Mouse (Mus musculus) mature B cell (primary cell): ENCODE results near the gene AB124611.
"Not testable (repeated sequence)": the region's sequence is repeated elsewhere in the genome, so short reads cannot be mapped to it uniquely, and the experiment has no call there.

Source experiments
- in situ Hi-C: fragments of 300-500 bp; cut with MboI; formaldehyde crosslinking; loops from 2 replicates; pipeline ENCODE4 v1.14.3; 2019

Gene AB124611

GRCm38 (mm10) chr9:21565004-21565586, 39.1 kb downstream of the AB124611 start:
- in situ Hi-C loops = no loop called here

- in situ Hi-C loops = no loop called here
These were observed 40.6 kb downstream of the AB124611 start for GRCm38 (mm10) chr9:21566538-21566937.

GRCm38 (mm10) chr9:21567051-21567450, 41.1 kb downstream of the AB124611 start:
- in situ Hi-C loops = no loop called here

- in situ Hi-C loops = no loop called here
These were observed 42.8 kb downstream of the AB124611 start for GRCm38 (mm10) chr9:21568657-21569255.

GRCm38 (mm10) chr9:21574012-21574801, 48.2 kb downstream of the AB124611 start:
- in situ Hi-C loops = no loop called here

- in situ Hi-C loops = no loop called here
These were observed 49.3 kb downstream of the AB124611 start for GRCm38 (mm10) chr9:21575253-21575652.

- in situ Hi-C loops = no loop called here
These were observed 50.3 kb downstream of the AB124611 start for GRCm38 (mm10) chr9:21576286-21576685.

GRCm38 (mm10) chr9:21578226-21578625, 52.2 kb downstream of the AB124611 start:
- in situ Hi-C loops = no loop called here

GRCm38 (mm10) chr9:21585401-21585800, 59.4 kb downstream of the AB124611 start:
- in situ Hi-C loops = no loop called here

GRCm38 (mm10) chr9:21587678-21588349, 61.8 kb downstream of the AB124611 start:
- in situ Hi-C loops = no loop called here

GRCm38 (mm10) chr9:21588350-21588749, 62.4 kb downstream of the AB124611 start:
- in situ Hi-C loops = no loop called here

GRCm38 (mm10) chr9:21589538-21589937, 63.6 kb downstream of the AB124611 start:
- in situ Hi-C loops = no loop called here

- in situ Hi-C loops = no loop called here
These were observed 65.3 kb downstream of the AB124611 start for GRCm38 (mm10) chr9:21591127-21591830.

- in situ Hi-C loops = no loop called here
These were observed 66.1 kb downstream of the AB124611 start for GRCm38 (mm10) chr9:21591831-21592702.

- in situ Hi-C loops = no loop called here
These were observed 66.7 kb downstream of the AB124611 start, which contains the start of the genes Timm29 and Yipf2 for GRCm38 (mm10) chr9:21592703-21593121. TSS of gene Timm29 (plus strand) at chr9:21592722. TSS of gene Yipf2 (minus strand) at chr9:21592828.

GRCm38 (mm10) chr9:21593122-21593721, 67.2 kb downstream of the AB124611 start:
- in situ Hi-C loops = no loop called here

GRCm38 (mm10) chr9:21594350-21594749, 68.4 kb downstream of the AB124611 start:
- in situ Hi-C loops = not testable (repeated sequence)

GRCm38 (mm10) chr9:21594838-21595237, 68.9 kb downstream of the AB124611 start:
- in situ Hi-C loops = no loop called here
